Mouse (Mus musculus) right cerebral cortex, adult 2 months (tissue): ENCODE measurements around the gene Pbld1.
A peak's percentile ranks its signal among the peaks of the same experiment; 100 is the strongest.

Source experiments
- DNase-seq, 2 experiments: peaks; one replicate each; pipeline ENCODE4 v3.0.0; 2021 to 2022; ENCODE audit warnings: low spot score in 2 of 2

Pbld1 gene

GRCm38 (mm10) chr10:63059862-63060261, at the start of gene Pbld1:
TSS of gene Pbld1 (plus strand) at chr10:63060162.
- no peak for DNase-seq

GRCm38 (mm10) chr10:63010268-63010667, 49.7 kb upstream of the Pbld1 start:
- DNase-seq: no peak

GRCm38 (mm10) chr10:63011556-63011955, 48.4 kb upstream of the Pbld1 start:
- DNase-seq: no peak

GRCm38 (mm10) chr10:63013476-63013875, 46.5 kb upstream of the Pbld1 start:
- DNase-seq: no peak

- DNase-seq: no peak
Observed at GRCm38 (mm10) chr10:63014168-63014567, 45.8 kb upstream of the Pbld1 start.

- DNase-seq: no peak
Observed at GRCm38 (mm10) chr10:63019304-63019703, 40.7 kb upstream of the Pbld1 start.

GRCm38 (mm10) chr10:63021702-63022101, 38.3 kb upstream of the Pbld1 start:
- no peak for DNase-seq

- no peak for DNase-seq
Observed at GRCm38 (mm10) chr10:63022541-63023120, 37.3 kb upstream of the Pbld1 start.

GRCm38 (mm10) chr10:63023121-63023748, 36.7 kb upstream of the Pbld1 start:
- DNase-seq: peak; percentile 52 to 56

- DNase-seq: peak; percentile 98
Observed at GRCm38 (mm10) chr10:63023749-63024579, 36.0 kb upstream of the Pbld1 start, which contains the start of the genes Hnrnph3 and Pbld2. TSS of gene Hnrnph3 (minus strand) at chr10:63024217. TSS of gene Pbld2 (plus strand) at chr10:63024315.

- DNase-seq: peak in 1 of 2 experiments; percentile 49
Observed at GRCm38 (mm10) chr10:63024580-63024910, 35.4 kb upstream of the Pbld1 start.

- no peak for DNase-seq
Observed at GRCm38 (mm10) chr10:63025016-63025415, 34.9 kb upstream of the Pbld1 start.

GRCm38 (mm10) chr10:63025491-63026011, 34.4 kb upstream of the Pbld1 start:
- DNase-seq: no peak

GRCm38 (mm10) chr10:63026156-63026794, 33.7 kb upstream of the Pbld1 start:
- DNase-seq: peak in 1 of 2 experiments; percentile 27

- DNase-seq: peak in 1 of 2 experiments; percentile 32
Observed at GRCm38 (mm10) chr10:63026795-63027160, 33.2 kb upstream of the Pbld1 start.

GRCm38 (mm10) chr10:63027376-63028161, 32.4 kb upstream of the Pbld1 start:
- DNase-seq: no peak

- no peak for DNase-seq
Observed at GRCm38 (mm10) chr10:63028396-63028795, 31.6 kb upstream of the Pbld1 start.

- DNase-seq: no peak
Observed at GRCm38 (mm10) chr10:63032267-63032666, 27.7 kb upstream of the Pbld1 start.

GRCm38 (mm10) chr10:63032956-63033355, 27.0 kb upstream of the Pbld1 start:
- no peak for DNase-seq

GRCm38 (mm10) chr10:63038571-63039320, 21.2 kb upstream of the Pbld1 start:
- no peak for DNase-seq
